Mouse (Mus musculus) liver, adult 2 months (tissue): ENCODE data around the gene C130026I21Rik. TPM values are rescaled to one million over a fixed set of nuclear protein-coding genes. Genes with fewer than 3 reads are reported as not detected.
"Not testable (repeated sequence)": the region's sequence is repeated elsewhere in the genome, so short reads cannot be mapped to it uniquely, and the experiment has no call there.

Experiments
- DNase-seq: peaks from one replicate; pipeline ENCODE4 v3.0.0-alpha.2; 2011; ENCODE audit warnings: low read depth, low spot score; ENCODE audit errors: extremely low read depth
- H3K27ac ChIP-seq: fragments of 200-500 bp; replicated peaks from 2 replicates; pipeline ENCODE4 v1.5.1; 2012; ENCODE audit warnings: low read depth, mild to moderate bottlenecking, control low read depth, inconsistent platforms, low read length; ENCODE audit not compliant: insufficient read depth
- H3K27me3 ChIP-seq: fragments of 200-500 bp; 2 replicates; pipeline ENCODE4 v1.6.1; 2012; ENCODE audit warnings: mild to moderate bottlenecking, moderate library complexity, low read length, inconsistent platforms; ENCODE audit not compliant: control insufficient read depth, insufficient read depth
- H3K36me3 ChIP-seq: fragments of 200-500 bp; 2 replicates; pipeline ENCODE4 v1.6.1; 2012; ENCODE audit warnings: low read length, inconsistent platforms; ENCODE audit not compliant: control insufficient read depth, insufficient read depth
- H3K4me1 ChIP-seq: fragments of 200-500 bp; 2 replicates; pipeline ENCODE4 v1.6.1; 2011; ENCODE audit warnings: low read length; ENCODE audit not compliant: control insufficient read depth, insufficient read depth
- H3K4me3 ChIP-seq: fragments of 200-500 bp; 2 replicates; pipeline ENCODE4 v1.5.1; 2011; ENCODE audit warnings: low read depth, mild to moderate bottlenecking, control low read depth, low read length, moderate library complexity; ENCODE audit not compliant: insufficient read depth
- H3K79me2 ChIP-seq: fragments of 200-500 bp; 2 replicates; pipeline ENCODE4 v1.6.1; 2012; ENCODE audit warnings: inconsistent platforms, mild to moderate bottlenecking, low read length, moderate library complexity; ENCODE audit not compliant: control insufficient read depth, insufficient read depth
- H3K9ac ChIP-seq: fragments of 200-500 bp; 2 replicates; pipeline ENCODE4 v1.6.1; 2012; ENCODE audit warnings: low read depth, mild to moderate bottlenecking, control low read depth, inconsistent platforms, low read length
- WGBS: fragments of 180-500 bp; shearing (Covaris S2); methylation state at CpG from one replicate; pipeline ENCODE4 v1.1.7; 2018; 5-methylcytosine and 5-hydroxymethylcytosine counted together
- polyA plus RNA-seq: library from polyadenylated mRNA; depleted of rRNA; stranded (reverse); fragments of >200 nt; gene quantifications from 2 replicates; pipeline ENCODE4 v1.2.3, GENCODE M21; 2012
- total RNA-seq: library from RNA; depleted of rRNA; stranded (reverse); fragments of >200 nt; gene quantifications from 2 replicates; pipeline ENCODE4 v1.2.3, GENCODE M21; 2014

The C130026I21Rik gene
- total and polyA plus RNA-seq, 2 experiments: 0.09 TPM; not detected in 1

- not testable (repeated sequence) for DNase-seq, H3K4me1 ChIP-seq, H3K27me3 ChIP-seq, H3K27ac ChIP-seq, H3K79me2 ChIP-seq, H3K36me3 ChIP-seq, H3K4me3 ChIP-seq, H3K9ac ChIP-seq
- WGBS: 75% methylated on average over 7 of the region's 7 CpGs
These were observed 171.3 kb downstream of the C130026I21Rik start for GRCm38 (mm10) chr1:85099081-85099480.

GRCm38 (mm10) chr1:85093011-85093572 is 177.3 kb downstream of the C130026I21Rik start:
- H3K4me1 ChIP-seq, H3K27me3 ChIP-seq, H3K27ac ChIP-seq, H3K79me2 ChIP-seq, DNase-seq, H3K9ac ChIP-seq, H3K36me3 ChIP-seq, H3K4me3 ChIP-seq: not testable (repeated sequence)
- 71% methylated on average over 7 of the region's 7 CpGs for WGBS

GRCm38 (mm10) chr1:85092169-85092568 is 178.2 kb downstream of the C130026I21Rik start:
- DNase-seq, H3K4me1 ChIP-seq, H3K36me3 ChIP-seq, H3K4me3 ChIP-seq, H3K27ac ChIP-seq, H3K27me3 ChIP-seq, H3K9ac ChIP-seq, H3K79me2 ChIP-seq: not testable (repeated sequence)
- WGBS: 32% methylated on average over 1 of the region's 3 CpGs

GRCm38 (mm10) chr1:85086211-85086610 is 184.2 kb downstream of the C130026I21Rik start:
- 77% methylated on average over 1 of the region's 1 CpGs for WGBS
- not testable (repeated sequence) for DNase-seq, H3K27ac ChIP-seq

GRCm38 (mm10) chr1:85084803-85085202 is 185.6 kb downstream of the C130026I21Rik start:
- H3K36me3 ChIP-seq, H3K4me3 ChIP-seq, H3K27me3 ChIP-seq, H3K9ac ChIP-seq, H3K79me2 ChIP-seq, DNase-seq, H3K4me1 ChIP-seq, H3K27ac ChIP-seq: not testable (repeated sequence)
- WGBS: 50% methylated on average over 3 of the region's 3 CpGs

More at GRCm38 (mm10) chr1:85086211-85086610, 184.2 kb downstream of the C130026I21Rik start:
- not testable (repeated sequence) for H3K36me3 ChIP-seq, H3K9ac ChIP-seq, H3K4me1 ChIP-seq, H3K4me3 ChIP-seq, H3K27me3 ChIP-seq, H3K79me2 ChIP-seq

GRCm38 (mm10) chr1:85073099-85073498 is 197.3 kb downstream of the C130026I21Rik start:
- not testable (repeated sequence) for H3K27ac ChIP-seq, H3K27me3 ChIP-seq, H3K9ac ChIP-seq, DNase-seq, H3K79me2 ChIP-seq, H3K4me1 ChIP-seq, H3K36me3 ChIP-seq, H3K4me3 ChIP-seq
- 51% methylated on average over 3 of the region's 3 CpGs for WGBS

- not testable (repeated sequence) for DNase-seq, H3K9ac ChIP-seq, H3K79me2 ChIP-seq, H3K27ac ChIP-seq, H3K4me1 ChIP-seq, H3K4me3 ChIP-seq, H3K27me3 ChIP-seq, H3K36me3 ChIP-seq
- WGBS: 55% methylated on average over 3 of the region's 3 CpGs
These were observed 198.7 kb downstream of the C130026I21Rik start for GRCm38 (mm10) chr1:85071690-85072089.

- not testable (repeated sequence) for H3K27ac ChIP-seq, H3K36me3 ChIP-seq, H3K27me3 ChIP-seq, H3K9ac ChIP-seq, H3K4me3 ChIP-seq, H3K79me2 ChIP-seq, DNase-seq, H3K4me1 ChIP-seq
- WGBS: 74% methylated on average over 6 of the region's 6 CpGs
These were observed 234.6 kb downstream of the C130026I21Rik start for GRCm38 (mm10) chr1:85035801-85036200.

GRCm38 (mm10) chr1:85034394-85034793 is 236.0 kb downstream of the C130026I21Rik start:
- not testable (repeated sequence) for H3K4me3 ChIP-seq, H3K4me1 ChIP-seq, H3K36me3 ChIP-seq, H3K79me2 ChIP-seq, H3K9ac ChIP-seq, H3K27me3 ChIP-seq, DNase-seq, H3K27ac ChIP-seq
- WGBS: 85% methylated on average over 3 of the region's 4 CpGs
